Mouse (Mus musculus) right cerebral cortex, postnatal 10 days (tissue): ENCODE results near the gene Ppat.

Source experiments
- DNase-seq, 2 experiments: peaks; one replicate each; pipeline ENCODE4 v3.0.0; 2021; ENCODE audit warnings: low spot score in 2 of 2

The Ppat gene

GRCm38 (mm10) chr5:76884107-76884506 is 67.3 kb downstream of the Ppat start:
- DNase-seq = no peak

GRCm38 (mm10) chr5:76876106-76876758 is 75.1 kb downstream of the Ppat start:
- no peak for DNase-seq

- no peak for DNase-seq
Measured at GRCm38 (mm10) chr5:76869553-76869952, 81.8 kb downstream of the Ppat start.

DNA sequence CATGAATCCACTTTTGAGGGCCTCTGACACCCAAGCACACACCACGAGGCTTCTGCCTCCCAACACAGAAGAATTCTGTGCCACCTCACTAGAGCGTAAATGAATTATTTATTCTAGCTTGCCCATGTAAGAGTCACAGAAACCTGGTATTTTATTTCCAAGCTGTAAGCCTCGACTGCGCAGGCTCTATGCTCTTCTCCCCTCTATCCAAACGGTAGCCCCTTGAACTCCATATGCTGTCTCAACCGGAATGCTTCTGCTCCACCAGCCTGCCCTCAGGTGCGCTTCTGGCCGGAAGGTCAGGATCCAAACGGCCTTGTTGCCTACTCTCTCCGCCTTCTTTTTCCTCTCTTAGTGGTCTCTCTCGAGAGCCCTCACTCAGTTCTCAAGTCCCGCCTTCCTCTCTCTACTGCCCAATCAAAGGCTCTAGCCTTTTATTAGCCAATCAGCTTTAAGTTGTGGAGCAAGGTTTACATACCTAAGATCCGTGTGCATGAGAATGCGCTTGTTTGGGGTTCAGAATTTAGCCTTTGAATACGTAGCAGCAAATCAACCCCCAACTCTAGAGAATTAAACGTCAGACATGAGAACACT is 82.6 kb downstream of the Ppat start:
- no peak for DNase-seq

GRCm38 (mm10) chr5:76866819-76867218 is 84.6 kb downstream of the Ppat start:
- DNase-seq = no peak
